Mouse (Mus musculus): ENCODE data around the gene Pdilt.

GRCm38 (mm10) chr7:119559789-119560451 is 36.6 kb upstream of the Pdilt start:
- TF ChIP-seq CTCF (IDR thresholded peaks at IDR 0.05; ENCODE audit: low read depth) (no peak), EP300 (IDR thresholded peaks at IDR 0.05; ENCODE audit: low read depth) (no peak)

Data from liver, embryonic 14.5 days (tissue).